Mouse (Mus musculus): ENCODE results near the gene Ahnak2. TPM values are rescaled to one million over a fixed set of nuclear protein-coding genes. Genes with fewer than 3 reads are reported as not detected.

Ahnak2 gene
- polyA plus RNA-seq, 1 experiment from 2014 or later, result 1.8 TPM

DNA sequence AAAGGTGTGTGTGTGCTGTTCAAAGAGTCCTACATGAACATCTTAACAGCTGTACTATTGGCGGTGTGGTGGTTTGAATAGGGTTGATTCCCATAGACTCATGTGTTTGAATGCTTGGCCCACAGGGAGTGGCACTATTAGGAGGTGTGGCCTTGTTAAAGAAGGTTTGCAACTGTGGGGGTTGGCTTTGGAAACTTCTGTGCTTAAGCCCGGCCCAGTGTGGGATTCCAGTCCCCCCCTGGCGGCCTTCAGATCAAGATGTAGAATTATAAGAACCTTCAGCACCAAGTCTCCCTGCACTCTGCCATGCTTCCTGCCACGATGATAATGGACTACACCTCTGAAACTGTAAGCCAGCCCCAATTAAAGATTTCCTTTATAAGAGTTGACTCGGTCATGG, 30.0 kb upstream of the Ahnak2 start:
- Histone ChIP-seq H3K27ac (no peak overlapping the region), H3K27me3 (no peaks in the 10 kb centered on the region), H3K9ac (no peak overlapping the region), H3K4me1 (peaks cover 19% of the 10 kb centered on the region), H3K4me2 (no peak overlapping the region), H3K4me3 (replicated peaks) (no peak overlapping the region), H3K36me3 (peaks cover 18% of the 10 kb centered on the region), H3K9me3 (replicated peaks) (no peaks in the 10 kb centered on the region)
- ATAC-seq (replicated peaks; ENCODE audit: low FRiP score), result no peak
- 92% methylated on average over 5 of the region's 5 CpGs for WGBS

DNA sequence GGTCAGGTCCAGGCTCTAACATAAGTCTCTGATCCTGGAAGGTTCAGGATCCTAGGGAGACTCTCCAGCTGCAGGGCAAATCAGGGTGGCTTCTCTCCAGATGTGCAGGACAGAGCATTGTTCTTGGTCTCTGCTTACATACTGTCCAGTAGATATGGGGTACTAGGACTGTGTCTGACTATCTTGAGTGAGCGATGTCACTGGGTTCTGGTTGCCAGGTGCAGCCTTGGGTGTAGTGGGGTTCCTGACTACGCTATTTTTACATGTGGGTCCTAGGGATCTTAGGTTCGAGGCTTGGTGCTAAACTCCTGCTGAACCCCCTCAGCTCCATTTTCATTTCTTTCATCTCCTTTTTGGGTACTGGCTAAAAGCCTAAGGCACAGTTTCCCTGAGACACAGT, 28.1 kb upstream of the Ahnak2 start:
- Histone ChIP-seq H3K36me3 (peaks cover 34% of the 10 kb centered on the region), H3K27me3 (no peaks in the 10 kb centered on the region), H3K4me3 (replicated peaks) (peak overlapping the region; percentile 94), H3K9ac (peak overlapping the region; percentile 70), H3K4me1 (peaks cover 37% of the 10 kb centered on the region), H3K9me3 (replicated peaks) (no peaks in the 10 kb centered on the region), H3K4me2 (peak overlapping the region; percentile 65), H3K27ac (no peak overlapping the region)
- no peak for ATAC-seq (replicated peaks; ENCODE audit: low FRiP score)
- WGBS, result 84% methylated on average over 3 of the region's 3 CpGs

DNA sequence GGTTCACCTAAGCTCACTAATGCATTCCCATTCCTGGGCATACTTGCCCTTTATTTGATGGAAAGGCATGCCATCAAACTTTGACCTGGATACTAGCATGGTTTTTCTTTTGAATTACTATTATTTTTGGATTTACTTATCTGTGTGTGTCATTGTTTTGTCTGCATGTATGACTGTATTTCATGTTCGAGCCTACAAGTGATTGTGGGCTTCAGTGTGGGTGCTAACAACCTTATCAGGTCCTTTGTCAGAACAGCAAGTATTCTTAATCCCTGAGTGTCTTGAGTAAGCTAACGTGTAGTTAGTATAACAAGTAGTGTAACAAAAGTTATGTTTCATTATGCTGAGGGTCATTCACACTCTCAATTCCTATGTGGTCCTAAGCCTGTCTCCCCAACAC, 27.7 kb upstream of the Ahnak2 start:
- no peak for ATAC-seq (replicated peaks; ENCODE audit: low FRiP score)
- Histone ChIP-seq H3K9me3 (replicated peaks) (no peaks in the 10 kb centered on the region), H3K36me3 (peaks cover 37% of the 10 kb centered on the region), H3K4me1 (peaks cover 40% of the 10 kb centered on the region), H3K27ac (no peak overlapping the region; the same call in 1 of the 2 replicates), H3K4me2 (peak overlapping the region; percentile 65), H3K4me3 (replicated peaks) (peak overlapping the region; percentile 94), H3K9ac (peak overlapping the region; percentile 70), H3K27me3 (no peaks in the 10 kb centered on the region)
- 24% methylated on average over 2 of the region's 2 CpGs for WGBS

DNA sequence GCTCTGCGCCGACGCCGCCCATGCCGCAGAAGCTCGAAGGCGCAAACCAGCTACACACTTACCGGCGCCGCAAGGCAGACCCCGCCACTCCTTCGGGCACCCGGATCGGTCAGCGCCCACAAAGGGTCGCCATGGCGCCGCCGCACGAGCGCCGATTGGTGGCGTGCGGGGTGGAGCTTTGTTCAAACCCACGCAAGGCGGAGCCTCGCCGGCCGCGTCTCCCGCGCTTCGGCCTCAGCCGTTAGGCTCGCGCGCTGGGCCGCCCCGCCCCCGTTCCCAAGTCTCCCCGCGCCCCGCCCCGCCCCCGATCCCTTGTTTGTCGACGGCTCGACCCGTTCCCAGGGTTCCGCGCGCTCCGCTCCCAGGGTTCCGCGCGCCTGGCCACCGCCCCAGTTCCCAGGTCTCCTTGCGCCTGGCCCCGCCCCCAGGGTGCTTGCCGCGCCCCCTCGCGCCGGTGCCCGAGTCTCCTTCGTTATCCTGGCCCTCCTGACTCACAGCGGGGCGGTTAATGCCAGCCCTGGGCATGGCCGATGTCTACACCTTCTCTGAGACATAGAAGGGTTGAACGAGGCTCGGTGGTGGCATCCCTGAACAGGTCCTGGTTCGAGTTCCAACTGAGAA, 26.9 kb upstream of the Ahnak2 start, which contains the start of gene Cdca4:
Gene Cdca4 (minus strand): TSS at position 180 of the 621 bp plus-strand sequence.
- H3K27me3 ChIP-seq, result no peaks in the 10 kb centered on the region
- H3K4me1 ChIP-seq, result peaks cover 48% of the 10 kb centered on the region
- peak; percentile 98 for ATAC-seq (replicated peaks; ENCODE audit: low FRiP score)
- no peaks in the 10 kb centered on the region for H3K9me3 ChIP-seq (replicated peaks)
- peak within 1 kb of the TSS; percentile 73 for H3K4me2 ChIP-seq
- peak within 1 kb of the TSS; percentile 94 for H3K4me3 ChIP-seq (replicated peaks)
- H3K9ac ChIP-seq, result peak within 1 kb of the TSS; percentile 97
- under 1% methylated on average over 62 of the region's 72 CpGs for WGBS
- H3K27ac ChIP-seq, result peak within 1 kb of the TSS; percentile 96
- H3K36me3 ChIP-seq, result peaks cover 45% of the 10 kb centered on the region

DNA sequence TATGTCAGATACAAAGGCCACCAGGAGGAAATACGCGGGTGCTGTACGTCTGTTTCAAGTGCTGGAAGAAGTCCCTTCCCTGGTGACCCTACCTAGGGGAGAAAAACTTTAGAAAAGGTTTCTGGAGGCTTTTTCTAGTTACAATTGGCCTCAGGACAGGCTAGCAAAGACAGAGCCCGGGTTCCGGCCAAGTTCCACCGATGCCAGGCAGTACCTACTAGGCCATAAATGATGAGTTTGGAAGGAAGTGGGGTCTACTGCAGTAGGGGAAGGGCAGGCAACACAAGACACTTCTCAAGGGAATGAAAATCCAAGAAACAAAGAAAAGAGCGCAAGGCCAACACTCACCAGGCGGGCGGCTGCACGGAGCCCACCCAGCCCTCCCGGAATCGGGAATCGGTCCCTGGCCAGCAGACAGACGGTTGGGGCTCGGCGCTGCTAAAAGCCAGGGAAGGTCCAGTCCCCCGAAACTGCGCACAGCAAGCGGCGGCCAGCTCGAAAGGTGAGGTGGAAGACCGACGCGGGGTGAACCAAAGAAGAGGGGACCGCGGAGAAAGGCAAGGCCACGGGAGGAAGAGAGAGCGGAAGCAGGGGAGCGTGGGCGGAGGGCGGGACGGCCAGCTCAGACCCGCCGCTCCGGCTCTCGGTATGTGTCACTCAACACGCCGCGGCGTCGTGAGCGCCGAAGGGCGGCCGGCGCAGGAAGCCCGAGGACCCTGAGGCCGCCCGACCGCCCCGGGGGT, 26.2 kb upstream of the Ahnak2 start:
- Histone ChIP-seq H3K4me2 (peak overlapping the region; percentile 73), H3K36me3 (peaks cover 50% of the 10 kb centered on the region), H3K27me3 (no peaks in the 10 kb centered on the region), H3K4me1 (peaks cover 55% of the 10 kb centered on the region), H3K4me3 (replicated peaks) (peak overlapping the region; percentile 94), H3K9ac (peak overlapping the region; percentile 97), H3K27ac (peak overlapping the region; percentile 96), H3K9me3 (replicated peaks) (no peaks in the 10 kb centered on the region)
- WGBS, result under 1% methylated on average over 50 of the region's 51 CpGs
- peak; percentile 88 for ATAC-seq (replicated peaks; ENCODE audit: low FRiP score)

DNA sequence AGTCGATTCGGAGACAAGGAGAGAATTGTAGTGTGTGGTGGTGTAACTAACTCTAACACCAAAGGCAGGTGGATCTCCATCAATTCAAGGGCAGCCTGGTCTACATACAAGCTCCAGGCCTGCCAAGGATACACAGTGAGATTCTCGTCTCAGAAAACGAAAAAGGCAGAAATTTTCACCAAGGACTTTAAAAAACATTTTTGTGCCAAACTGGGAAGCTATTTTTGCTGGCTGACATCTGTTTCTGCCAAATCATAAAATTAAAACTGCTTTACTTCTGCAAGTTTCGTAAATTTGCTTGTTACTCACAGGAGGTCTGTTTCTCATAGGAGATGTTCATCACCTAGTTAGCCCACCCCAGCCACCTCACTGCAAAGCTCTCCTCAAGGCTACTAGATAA, 23.4 kb upstream of the Ahnak2 start:
- WGBS, result 83% methylated on average over 5 of the region's 5 CpGs
- no peak overlapping the region for H3K9ac ChIP-seq
- H3K4me2 ChIP-seq, result no peak overlapping the region

DNA sequence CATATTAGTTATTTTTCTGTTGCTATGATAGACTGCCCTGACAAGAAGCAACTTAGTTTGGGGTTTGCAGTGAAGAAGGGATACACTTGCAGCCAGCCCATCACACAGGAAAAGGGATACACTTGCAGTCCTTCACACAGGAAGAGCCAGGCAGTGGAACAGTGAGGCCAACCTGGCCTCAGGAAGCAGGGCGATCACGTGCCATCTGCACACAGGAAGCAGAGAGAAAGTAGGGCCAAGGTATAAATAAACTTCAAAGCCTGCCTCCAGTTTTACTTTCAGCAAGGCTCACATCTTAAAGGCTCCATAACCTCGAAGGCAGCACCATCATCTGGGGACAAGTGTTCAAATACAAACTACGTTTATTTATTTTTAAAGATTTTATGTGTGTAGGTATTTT, 20.8 kb upstream of the Ahnak2 start:
- no peaks in the 10 kb centered on the region for H3K9me3 ChIP-seq (replicated peaks)
- no peaks in the 10 kb centered on the region for H3K27me3 ChIP-seq
- peaks cover 60% of the 10 kb centered on the region for H3K4me1 ChIP-seq
- no peak for ATAC-seq (replicated peaks; ENCODE audit: low FRiP score)
- no peak overlapping the region for H3K4me3 ChIP-seq (replicated peaks)
- no peak overlapping the region for H3K9ac ChIP-seq
- H3K27ac ChIP-seq, result no peak overlapping the region
- WGBS, result 70% methylated on average over 4 of the region's 4 CpGs
- H3K36me3 ChIP-seq, result peaks cover 89% of the 10 kb centered on the region
- no peak overlapping the region for H3K4me2 ChIP-seq

More for the DNA sequence above, 23.4 kb upstream of the Ahnak2 start:
- no peak for ATAC-seq (replicated peaks; ENCODE audit: low FRiP score)
- H3K27me3 ChIP-seq, result no peaks in the 10 kb centered on the region
- no peak overlapping the region for H3K27ac ChIP-seq
- no peaks in the 10 kb centered on the region for H3K9me3 ChIP-seq (replicated peaks)
- H3K4me3 ChIP-seq (replicated peaks), result 0 out of 2 replicates have a peak overlapping the region, but pooled peaks have one; percentile 2
- H3K36me3 ChIP-seq, result peaks cover 63% of the 10 kb centered on the region
- H3K4me1 ChIP-seq, result peaks cover 66% of the 10 kb centered on the region

DNA sequence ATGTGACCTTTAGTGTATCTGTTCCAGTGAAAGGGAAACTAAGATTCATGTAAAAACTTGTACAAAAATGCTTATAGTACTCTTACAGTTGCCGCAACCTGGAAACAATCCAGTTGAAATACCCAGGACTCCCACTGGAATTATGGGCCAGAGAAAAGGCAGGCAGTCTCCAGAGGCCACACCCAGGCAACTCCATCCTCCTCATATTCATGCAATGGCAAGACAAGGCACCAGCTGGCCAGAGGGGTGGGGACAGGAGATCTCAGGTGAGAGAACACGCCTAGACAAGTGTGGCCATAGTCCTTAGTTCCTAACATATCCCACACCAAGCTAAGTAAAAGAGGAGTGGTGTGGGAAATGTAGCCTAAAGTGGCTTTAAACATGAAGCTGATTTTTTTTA, 20.2 kb upstream of the Ahnak2 start:
- peaks cover 54% of the 10 kb centered on the region for H3K4me1 ChIP-seq
- no peak for ATAC-seq (replicated peaks; ENCODE audit: low FRiP score)
- H3K9ac ChIP-seq, result no peak overlapping the region
- no peak overlapping the region for H3K4me2 ChIP-seq
- H3K9me3 ChIP-seq (replicated peaks), result no peaks in the 10 kb centered on the region
- WGBS, result 79% methylated on average over 2 of the region's 2 CpGs
- peaks cover 92% of the 10 kb centered on the region for H3K36me3 ChIP-seq
- H3K27me3 ChIP-seq, result no peaks in the 10 kb centered on the region
- no peak overlapping the region for H3K4me3 ChIP-seq (replicated peaks)
- no peak overlapping the region for H3K27ac ChIP-seq

DNA sequence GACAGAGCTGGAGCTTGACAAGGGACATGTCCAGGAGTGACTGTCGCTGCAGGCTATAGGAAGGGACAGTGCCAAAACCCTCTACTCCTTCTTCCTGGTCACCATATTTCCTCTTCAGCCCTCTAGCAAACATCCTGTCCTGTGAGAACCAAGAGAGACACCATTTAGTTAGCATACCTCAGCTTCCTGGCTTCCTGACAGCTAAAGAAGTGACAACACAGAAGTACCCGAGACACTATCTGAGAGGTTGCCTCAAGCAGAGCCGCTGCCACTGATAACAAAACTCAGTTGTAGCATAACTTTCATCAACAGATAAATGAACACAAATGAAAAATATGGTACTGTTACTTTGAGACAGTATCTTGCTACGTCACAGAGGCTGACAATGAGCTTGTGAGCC, 19.5 kb upstream of the Ahnak2 start:
- no peak overlapping the region for H3K27ac ChIP-seq
- WGBS, result 81% methylated on average over 4 of the region's 4 CpGs
- peaks cover 92% of the 10 kb centered on the region for H3K36me3 ChIP-seq
- no peak overlapping the region for H3K9ac ChIP-seq
- H3K27me3 ChIP-seq, result no peaks in the 10 kb centered on the region
- no peak for ATAC-seq (replicated peaks; ENCODE audit: low FRiP score)
- H3K4me1 ChIP-seq, result peaks cover 47% of the 10 kb centered on the region
- H3K9me3 ChIP-seq (replicated peaks), result no peaks in the 10 kb centered on the region
- H3K4me3 ChIP-seq (replicated peaks), result no peak overlapping the region
- no peak overlapping the region for H3K4me2 ChIP-seq

DNA sequence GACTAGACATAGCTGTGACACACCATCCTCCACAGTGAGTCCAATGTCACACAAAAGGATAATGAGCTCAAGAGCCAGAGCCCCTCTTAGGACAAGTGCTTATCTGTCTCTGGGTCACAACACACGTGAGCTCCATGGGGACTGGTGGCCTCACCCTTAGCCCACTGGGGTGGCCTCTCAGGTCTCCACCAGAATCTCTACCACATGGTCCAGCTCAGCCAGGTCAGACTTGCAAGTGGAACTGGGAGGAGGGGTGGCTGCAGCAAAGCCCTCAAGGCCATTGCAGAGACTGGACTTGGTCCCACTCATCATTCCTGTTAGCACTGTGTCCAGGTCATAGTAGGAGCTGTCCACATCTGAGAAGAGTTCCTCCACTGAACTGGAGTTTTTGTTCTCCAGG, 18.8 kb upstream of the Ahnak2 start:
- no peaks in the 10 kb centered on the region for H3K27me3 ChIP-seq
- no peaks in the 10 kb centered on the region for H3K9me3 ChIP-seq (replicated peaks)
- WGBS, result 70% methylated on average over 1 of the region's 1 CpGs
- H3K9ac ChIP-seq, result no peak overlapping the region
- no peak overlapping the region for H3K27ac ChIP-seq
- H3K4me2 ChIP-seq, result no peak overlapping the region
- no peak for ATAC-seq (replicated peaks; ENCODE audit: low FRiP score)
- peaks cover 94% of the 10 kb centered on the region for H3K36me3 ChIP-seq
- peaks cover 40% of the 10 kb centered on the region for H3K4me1 ChIP-seq
- H3K4me3 ChIP-seq (replicated peaks), result no peak overlapping the region

DNA sequence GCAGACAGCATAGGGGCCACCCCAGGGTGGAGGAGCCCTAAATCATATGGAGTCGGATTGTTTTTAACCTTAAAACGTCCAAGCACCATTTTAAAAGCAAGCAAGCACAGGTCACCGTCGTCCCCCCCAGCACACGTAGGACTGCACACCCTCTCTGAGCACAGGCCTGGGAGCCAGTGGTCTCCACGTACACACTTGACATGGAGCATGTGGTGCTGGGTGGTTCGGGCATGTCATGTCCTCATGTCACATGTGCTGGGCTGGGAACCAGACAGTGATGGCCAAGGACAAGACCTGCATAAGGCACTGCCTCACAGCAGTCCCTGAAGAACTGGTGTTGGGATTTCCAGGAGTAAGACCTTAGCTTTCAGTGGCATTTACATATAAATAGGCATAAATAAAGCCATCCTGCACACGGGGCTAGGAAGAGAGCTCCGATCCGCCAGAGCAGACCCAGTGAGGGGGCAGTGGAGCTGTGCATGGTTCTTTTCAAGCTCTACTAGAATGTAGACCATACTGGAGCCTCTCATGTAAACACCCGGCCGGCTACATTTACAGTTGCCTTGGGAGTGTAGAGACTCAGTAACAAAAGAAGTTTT, 18.0 kb upstream of the Ahnak2 start:
- H3K9ac ChIP-seq, result no peak overlapping the region
- WGBS, result 85% methylated on average over 12 of the region's 12 CpGs
- no peak overlapping the region for H3K4me3 ChIP-seq (replicated peaks)
- no peak for ATAC-seq (replicated peaks; ENCODE audit: low FRiP score)
- no peaks in the 10 kb centered on the region for H3K27me3 ChIP-seq
- no peak overlapping the region for H3K27ac ChIP-seq
- H3K36me3 ChIP-seq, result peaks cover 94% of the 10 kb centered on the region
- no peaks in the 10 kb centered on the region for H3K9me3 ChIP-seq (replicated peaks)
- H3K4me1 ChIP-seq, result peaks cover 33% of the 10 kb centered on the region
- H3K4me2 ChIP-seq, result no peak overlapping the region

DNA sequence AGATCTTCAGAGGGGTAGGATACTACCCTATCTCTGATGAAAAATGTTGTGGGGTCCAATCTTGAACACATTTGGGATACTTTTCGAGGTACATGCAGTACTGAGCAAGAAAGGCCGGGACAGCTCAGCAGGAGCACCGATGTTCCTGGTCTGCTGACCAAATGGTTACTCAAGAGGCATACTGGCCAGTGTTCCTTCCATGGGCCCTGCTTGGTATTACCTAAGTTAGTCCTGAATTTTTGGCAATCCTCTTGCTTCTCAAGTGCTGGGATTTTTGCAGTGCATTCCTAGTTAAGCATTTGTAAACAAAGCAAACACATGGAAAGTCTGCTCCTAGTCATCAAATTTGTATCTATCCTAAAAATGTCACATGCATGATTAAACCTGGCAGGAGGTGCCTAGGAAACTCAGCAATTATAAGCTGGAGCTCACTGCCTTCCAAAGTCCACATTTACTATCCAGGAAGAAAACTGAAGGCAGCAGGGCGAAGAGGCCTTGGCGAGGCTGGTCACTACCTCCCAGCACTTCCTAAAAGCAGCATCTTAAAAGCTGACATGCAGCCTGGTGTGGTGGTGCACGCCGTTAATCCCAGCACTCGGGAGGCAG, 16.7 kb upstream of the Ahnak2 start:
- Histone ChIP-seq H3K4me1 (peaks cover 24% of the 10 kb centered on the region), H3K9me3 (replicated peaks) (no peaks in the 10 kb centered on the region), H3K27ac (no peak overlapping the region), H3K27me3 (no peaks in the 10 kb centered on the region), H3K36me3 (peaks cover 93% of the 10 kb centered on the region), H3K9ac (no peak overlapping the region), H3K4me3 (replicated peaks) (no peak overlapping the region), H3K4me2 (no peak overlapping the region)
- 91% methylated on average over 8 of the region's 8 CpGs for WGBS
- no peak for ATAC-seq (replicated peaks; ENCODE audit: low FRiP score)
